Mouse (Mus musculus) brown adipose tissue, adult 24 weeks (tissue): ENCODE data around the gene Ralgps2. TPM values are rescaled to one million over a fixed set of nuclear protein-coding genes. Genes with fewer than 3 reads are reported as not detected.

ENCODE experiments used
- H3K27ac ChIP-seq: fragments of 200-500 bp; replicated peaks from 2 replicates; pipeline ENCODE4 v1.5.1; 2012; ENCODE audit warnings: low read depth, mild to moderate bottlenecking, low read length
- H3K4me1 ChIP-seq: fragments of 200-500 bp; 2 replicates; pipeline ENCODE4 v1.6.1; 2012; ENCODE audit warnings: low read length, mixed read lengths; ENCODE audit not compliant: control insufficient read depth, insufficient read depth, insufficient read length
- H3K4me3 ChIP-seq: fragments of 200-500 bp; 2 replicates; pipeline ENCODE4 v1.5.1; 2012; ENCODE audit warnings: low read depth, mild to moderate bottlenecking, low read length, moderate library complexity; ENCODE audit not compliant: insufficient read depth
- polyA plus RNA-seq: library from polyadenylated mRNA; stranded (reverse); fragments of >200 nt; gene quantifications from 2 replicates; pipeline ENCODE4 v1.2.4, GENCODE M21; 2012; ENCODE audit not compliant: missing spikeins, insufficient read depth, insufficient read length

Gene Ralgps2
- polyA plus RNA-seq, 1 experiment: 3.0 TPM

- Histone ChIP-seq H3K4me1 (peaks cover 5% of the 10 kb centered on the region), H3K27ac (no peak overlapping the region), H3K4me3 (no peak overlapping the region)
Observed at GRCm38 (mm10) chr1:156760549-156761429, 178.6 kb downstream of the Ralgps2 start.

GRCm38 (mm10) chr1:156758326-156758725 lies 181.1 kb downstream of the Ralgps2 start:
- peaks cover 9% of the 10 kb centered on the region for H3K4me1 ChIP-seq
- no peak overlapping the region for H3K27ac ChIP-seq
- no peak overlapping the region for H3K4me3 ChIP-seq

DNA sequence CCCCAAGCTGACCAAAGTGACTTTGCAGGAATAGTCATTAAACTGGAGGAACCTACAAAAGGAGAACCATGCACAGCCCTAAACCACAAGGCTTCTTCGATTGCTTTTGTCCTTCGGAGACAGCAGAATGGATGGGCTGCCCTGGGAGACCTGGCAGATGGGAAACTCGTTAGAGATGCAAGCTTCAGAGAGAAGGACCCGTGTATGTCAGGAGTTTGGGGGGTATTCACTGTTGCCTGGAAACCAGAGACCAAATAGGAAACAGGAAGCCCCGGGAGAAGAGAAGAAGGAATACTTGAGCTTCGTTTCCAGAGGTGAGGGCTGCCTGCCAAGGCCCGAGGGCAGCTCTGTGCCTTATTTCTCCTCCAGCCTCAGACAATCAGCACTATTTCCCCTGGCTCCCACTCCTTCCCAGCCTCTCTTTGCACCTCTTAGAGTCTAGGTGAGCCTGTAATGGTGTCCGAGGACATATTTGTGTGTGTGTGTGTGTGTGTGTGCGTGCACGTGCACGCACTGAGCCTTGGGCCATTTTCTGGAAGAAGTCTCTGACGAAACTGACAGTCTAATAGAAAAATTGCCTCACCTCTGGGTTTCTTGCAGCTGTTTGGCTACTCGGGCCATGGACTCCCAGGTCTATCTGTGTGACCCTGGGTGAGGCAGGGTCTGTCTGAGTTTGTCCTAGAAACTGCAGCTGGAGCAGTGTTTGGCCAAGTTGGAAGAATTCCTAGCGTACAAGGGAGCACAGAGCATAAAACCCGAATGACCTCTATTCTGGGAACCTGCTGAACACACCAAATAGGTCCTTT lies 184.6 kb downstream of the Ralgps2 start:
- H3K4me1 ChIP-seq: peaks cover 9% of the 10 kb centered on the region
- H3K4me3 ChIP-seq: no peak overlapping the region
- no peak overlapping the region for H3K27ac ChIP-seq

Other genes starting within 250 kb of the Ralgps2 start
- gene Fam20b, start 220.5 kb downstream of the Ralgps2 start, polyA plus RNA-seq: 20.4 and 34.7 TPM in 2 replicates
- 11.2 and 13.4 TPM in 2 replicates for gene Angptl1, start 101.1 kb downstream of the Ralgps2 start, polyA plus RNA-seq
- not detected in 2 replicates for gene Tex35, start 169.1 kb upstream of the Ralgps2 start, polyA plus RNA-seq